Mouse (Mus musculus): ENCODE data around the gene Paqr3.

DNA sequence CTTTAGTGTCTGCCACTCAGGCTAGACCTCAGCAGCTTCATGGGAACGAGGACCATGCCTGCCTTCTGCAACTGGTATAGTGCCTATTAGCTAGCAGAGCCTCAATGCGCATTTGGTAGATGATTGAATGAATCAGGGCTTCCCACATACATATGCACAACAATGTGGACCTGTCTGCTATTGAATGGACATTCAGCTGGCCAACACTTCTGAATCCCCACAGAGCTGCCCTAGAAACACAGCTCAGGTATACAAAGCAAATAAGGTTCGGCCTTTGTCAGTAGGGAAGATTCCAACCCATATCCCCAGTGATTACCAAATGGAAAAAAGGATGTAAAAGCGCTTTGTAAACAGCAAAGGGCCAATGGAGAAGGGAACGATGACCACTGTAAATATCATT is 699 bp downstream of the Paqr3 start:
- TF ChIP-seq POLR2A (IDR thresholded peaks at IDR 0.05; ENCODE audit: extremely low read depth, insufficient read depth, low read length) = no peak
- no peak for TF ChIP-seq CTCF (IDR thresholded peaks at IDR 0.05; ENCODE audit: low read depth, low read length)
